Mouse (Mus musculus) midbrain, postnatal 0 days (tissue): ENCODE data around the gene Pemt. TPM values are rescaled to one million over a fixed set of nuclear protein-coding genes. Genes with fewer than 3 reads are reported as not detected.

Source experiments
- ATAC-seq: fragments of 200-750 bp; cut with Nextera tagmentation; 2 replicates; pipeline ENCODE4 v1.8.0; 2017; ENCODE audit warnings: moderate number of reproducible peaks, mild to moderate bottlenecking, moderate TSS enrichment, moderate library complexity; ENCODE audit not compliant: low FRiP score
- DNase-seq: peaks from one replicate; pipeline ENCODE4 v3.0.0-alpha.2; 2015; ENCODE audit warnings: low spot score
- H3K27ac ChIP-seq: fragments of 300-500 bp; sonication (generic); 2 replicates; pipeline ENCODE4 v1.5.1; 2014; ENCODE audit warnings: low read depth, mild to moderate bottlenecking, low read length, mixed read lengths
- H3K27me3 ChIP-seq: fragments of 300-500 bp; sonication (generic); 2 replicates; pipeline ENCODE4 v1.6.1; 2014; ENCODE audit warnings: low read length, control low read depth, mixed read lengths; ENCODE audit not compliant: insufficient read depth
- H3K36me3 ChIP-seq: fragments of 300-500 bp; sonication (generic); 2 replicates; pipeline ENCODE4 v1.6.1; 2014; ENCODE audit warnings: low read length, control low read depth, mixed read lengths; ENCODE audit not compliant: insufficient read depth
- H3K4me1 ChIP-seq: fragments of 300-500 bp; sonication (generic); 2 replicates; pipeline ENCODE4 v1.6.1; 2014; ENCODE audit warnings: mild to moderate bottlenecking, control low read depth, antibody characterized with exemption, low read length, mixed read lengths; ENCODE audit not compliant: insufficient read depth
- H3K4me2 ChIP-seq: fragments of 300-500 bp; sonication (generic); 2 replicates; pipeline ENCODE4 v1.6.1; 2014; ENCODE audit warnings: low read depth, mild to moderate bottlenecking, low read length, mixed read lengths; ENCODE audit not compliant: poor library complexity, severe bottlenecking
- H3K4me3 ChIP-seq: fragments of 300-500 bp; sonication (generic); 2 replicates; pipeline ENCODE4 v1.5.1; 2014; ENCODE audit warnings: low read depth, mild to moderate bottlenecking, low read length, moderate library complexity
- H3K9ac ChIP-seq: fragments of 300-500 bp; sonication (generic); replicated peaks from 2 replicates; pipeline ENCODE4 v1.6.1; 2014; ENCODE audit warnings: mild to moderate bottlenecking, low read length, moderate library complexity, mixed read lengths; ENCODE audit not compliant: poor library complexity, severe bottlenecking
- H3K9me3 ChIP-seq: fragments of 300-500 bp; sonication (generic); 2 replicates; pipeline ENCODE4 v1.6.1; 2016; ENCODE audit warnings: low read length, control low read depth
- CTCF ChIP-seq: IDR thresholded peaks from 2 replicates; pipeline ENCODE4 v1.5.1; 2016; ENCODE audit warnings: antibody characterized with exemption, mild to moderate bottlenecking
- WGBS: fragments of 180-500 bp; shearing (Covaris S2); extraction: QIAGEN DNeasy Blood & Tissue Kit; methylation state at CpG from one replicate; pipeline ENCODE4 v1.1.7; 2014; 5-methylcytosine and 5-hydroxymethylcytosine counted together
- polyA plus RNA-seq: library from polyadenylated mRNA; unstranded; fragments of >200 nt; fragmentation: Nextera tagmentation; extraction: Ambion mirVana; gene quantifications from 2 replicates; pipeline ENCODE4 v1.2.1, GENCODE M21; 2015
- total RNA-seq: library from RNA; depleted of rRNA; stranded (reverse); fragments of >200 nt; gene quantifications from 2 replicates; pipeline ENCODE4 v1.2.3, GENCODE M21; 2014

Pemt gene
- total and polyA plus RNA-seq, 2 experiments from 2014 or later: 10.9 to 12.7 TPM

DNA sequence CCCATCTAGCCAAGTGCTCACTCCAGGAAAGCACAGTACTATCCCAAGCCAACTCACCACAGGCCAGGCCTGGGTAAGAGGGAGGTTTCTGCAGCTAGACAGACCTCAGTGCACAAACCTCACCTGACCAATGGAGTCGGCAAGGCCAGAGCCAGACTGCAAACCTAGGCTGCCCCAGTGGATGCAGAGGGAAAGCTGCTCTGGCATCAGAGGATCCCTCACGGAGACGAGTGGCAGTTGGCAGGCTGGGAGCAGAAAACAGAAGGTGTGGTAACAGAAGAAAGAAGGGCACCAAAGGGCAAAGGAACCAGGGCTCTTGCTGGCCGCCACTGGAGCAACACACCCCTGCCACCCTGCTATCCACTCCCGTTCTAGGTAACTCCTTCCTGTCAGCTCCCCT is 20.1 kb downstream of the Pemt start:
- Histone ChIP-seq H3K27me3 (no peaks in the 10 kb centered on the region), H3K4me3 (no peak overlapping the region), H3K4me2 (no peak overlapping the region), H3K9me3 (no peaks in the 10 kb centered on the region), H3K36me3 (no peaks in the 10 kb centered on the region), H3K4me1 (0 out of 2 replicates have a peak, but pooled peaks cover 3% of the 10 kb centered on the region), H3K27ac (no peak overlapping the region), H3K9ac (no peak overlapping the region)
- no peak for TF ChIP-seq CTCF
- DNase-seq: no peak
- no peak for ATAC-seq
- WGBS: 76% methylated on average over 5 of the region's 5 CpGs

DNA sequence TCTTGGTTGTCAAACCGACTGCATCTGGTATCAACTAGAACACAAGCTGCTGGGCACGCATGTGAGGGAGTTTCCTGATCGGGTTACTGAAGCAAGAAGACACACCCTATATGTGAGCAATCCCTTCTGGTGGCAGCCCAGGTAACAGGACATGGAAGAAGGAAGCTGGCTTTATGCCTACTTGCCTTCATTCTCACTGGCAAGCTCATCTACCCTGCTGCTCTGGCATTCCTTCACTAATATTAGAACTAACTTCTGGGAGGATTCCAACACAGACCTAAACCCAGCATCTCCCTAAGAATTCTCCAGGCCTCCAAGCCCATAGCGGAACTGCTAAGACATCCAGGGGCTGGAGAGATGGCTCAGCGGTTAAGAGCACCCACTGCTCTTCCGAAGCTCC is 25.1 kb downstream of the Pemt start:
- no peak overlapping the region for H3K9ac ChIP-seq
- DNase-seq (no peak), ATAC-seq (no peak)
- H3K9me3 ChIP-seq: no peaks in the 10 kb centered on the region
- H3K4me1 ChIP-seq: no peaks in the 10 kb centered on the region
- no peak overlapping the region for H3K4me2 ChIP-seq
- no peaks in the 10 kb centered on the region for H3K36me3 ChIP-seq
- no peak for TF ChIP-seq CTCF
- H3K27ac ChIP-seq: no peak overlapping the region
- no peaks in the 10 kb centered on the region for H3K27me3 ChIP-seq
- no peak overlapping the region for H3K4me3 ChIP-seq
- 89% methylated on average over 6 of the region's 6 CpGs for WGBS

DNA sequence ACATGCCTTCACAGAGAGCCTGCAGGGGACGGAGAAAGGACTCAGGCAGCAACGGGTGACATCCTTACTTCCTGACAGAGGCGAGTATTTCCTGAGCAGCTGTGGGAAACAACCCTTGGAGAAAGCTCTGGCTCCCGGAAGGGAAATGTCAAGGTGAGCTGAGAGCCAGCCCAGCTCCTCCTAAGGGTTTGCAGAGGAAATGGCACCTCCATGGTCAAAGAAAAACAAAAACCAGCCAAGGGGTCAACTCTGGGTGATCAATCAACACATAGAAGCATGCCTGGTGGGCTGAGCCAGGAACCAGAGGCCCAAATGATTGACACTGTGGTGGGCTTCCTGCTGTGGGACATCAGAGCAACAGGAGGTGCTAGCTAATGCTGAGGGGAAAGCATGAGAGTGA is 29.6 kb downstream of the Pemt start:
- H3K9ac ChIP-seq: no peak overlapping the region
- TF ChIP-seq CTCF: no peak
- 75% methylated on average over 4 of the region's 4 CpGs for WGBS
- ATAC-seq: no peak
- no peak overlapping the region for H3K4me3 ChIP-seq
- DNase-seq: no peak
- H3K4me1 ChIP-seq: no peaks in the 10 kb centered on the region
- no peak overlapping the region for H3K4me2 ChIP-seq
- no peaks in the 10 kb centered on the region for H3K9me3 ChIP-seq
- no peaks in the 10 kb centered on the region for H3K27me3 ChIP-seq
- H3K36me3 ChIP-seq: no peaks in the 10 kb centered on the region
- no peak overlapping the region for H3K27ac ChIP-seq

DNA sequence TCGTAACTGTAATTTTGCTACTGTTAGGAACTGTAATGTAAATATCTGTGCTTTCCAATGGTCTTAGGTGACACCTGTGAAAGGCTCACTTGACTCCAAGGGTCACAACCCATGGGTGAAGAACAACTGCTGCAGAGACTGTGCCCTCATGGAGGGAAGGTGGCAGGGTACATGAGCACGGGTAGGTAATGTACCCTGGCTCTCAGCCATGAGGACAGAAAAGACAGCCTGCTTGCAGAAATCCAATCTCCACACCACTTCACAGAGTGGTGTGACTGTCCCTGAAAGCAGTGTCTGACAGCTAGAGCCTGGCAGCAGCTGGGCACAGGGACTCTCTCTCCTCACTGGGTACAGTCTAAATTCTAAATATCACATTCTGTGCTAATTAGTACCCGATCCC is 34.8 kb downstream of the Pemt start:
- DNase-seq (no peak), ATAC-seq (no peak)
- no peaks in the 10 kb centered on the region for H3K27me3 ChIP-seq
- H3K4me2 ChIP-seq: no peak overlapping the region
- no peak overlapping the region for H3K4me3 ChIP-seq
- 79% methylated on average over 3 of the region's 3 CpGs for WGBS
- H3K27ac ChIP-seq: no peak overlapping the region
- no peak for TF ChIP-seq CTCF
- no peak overlapping the region for H3K9ac ChIP-seq
- H3K9me3 ChIP-seq: no peaks in the 10 kb centered on the region
- H3K4me1 ChIP-seq: peaks cover 12% of the 10 kb centered on the region; the same call in 1 of the 2 replicates
- no peaks in the 10 kb centered on the region for H3K36me3 ChIP-seq

DNA sequence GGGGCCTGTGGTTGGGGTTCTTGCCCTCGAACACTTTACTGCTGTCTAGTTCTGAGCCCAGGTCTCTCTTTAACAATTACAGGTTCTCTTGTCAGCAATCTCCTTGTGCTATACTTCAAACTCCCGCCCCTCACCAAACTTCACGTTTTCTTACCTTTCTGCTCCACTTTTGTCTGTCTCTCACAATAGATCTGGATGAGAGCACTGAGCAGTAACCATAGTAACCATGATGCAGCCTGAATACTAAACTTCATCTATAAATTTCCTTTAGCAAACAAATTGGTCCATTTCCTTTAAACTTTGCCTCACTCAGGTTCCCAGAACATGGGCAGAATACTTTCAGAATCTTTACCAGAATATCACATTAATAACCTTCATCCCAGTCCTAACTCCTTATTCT is 36.8 kb downstream of the Pemt start:
- ATAC-seq: no peak
- DNase-seq: peak; percentile 47
- H3K27ac ChIP-seq: peak overlapping the region; percentile 1

DNA sequence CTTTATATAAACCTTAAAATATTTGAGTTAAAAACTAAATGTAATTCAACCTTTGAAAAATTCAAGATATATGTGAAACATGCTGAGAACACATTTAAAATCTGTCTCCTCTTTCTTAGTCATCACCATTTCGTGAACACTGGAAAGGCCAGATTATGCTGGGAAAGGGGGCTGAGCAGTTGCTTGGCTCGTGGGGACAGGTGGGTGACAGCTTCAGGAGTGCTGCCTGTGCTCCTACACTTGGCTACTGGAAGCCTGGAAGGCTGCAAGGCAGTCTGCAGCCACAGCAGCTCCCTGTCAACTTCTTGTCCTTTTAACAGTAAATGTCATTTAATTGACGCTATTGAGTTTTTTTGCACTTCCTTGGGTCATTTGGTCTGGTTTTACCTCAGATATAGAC is 40.4 kb downstream of the Pemt start:
- Histone ChIP-seq H3K4me3 (no peak overlapping the region), H3K4me2 (no peak overlapping the region), H3K36me3 (no peaks in the 10 kb centered on the region), H3K9ac (no peak overlapping the region), H3K9me3 (no peaks in the 10 kb centered on the region), H3K27ac (no peak overlapping the region), H3K27me3 (no peaks in the 10 kb centered on the region), H3K4me1 (peaks cover 12% of the 10 kb centered on the region; the same call in 1 of the 2 replicates)
- DNase-seq (no peak), ATAC-seq (no peak)
- no peak for TF ChIP-seq CTCF
- WGBS: 74% methylated on average over 3 of the region's 3 CpGs

More for the DNA sequence above, 36.8 kb downstream of the Pemt start:
- H3K4me1 ChIP-seq: peaks cover 12% of the 10 kb centered on the region; the same call in 1 of the 2 replicates
- H3K9ac ChIP-seq: no peak overlapping the region
- no peak overlapping the region for H3K4me3 ChIP-seq
- H3K9me3 ChIP-seq: no peaks in the 10 kb centered on the region
- H3K27me3 ChIP-seq: no peaks in the 10 kb centered on the region
- no peak overlapping the region for H3K4me2 ChIP-seq
- 35% methylated on average over 3 of the region's 3 CpGs for WGBS
- no peak for TF ChIP-seq CTCF
- no peaks in the 10 kb centered on the region for H3K36me3 ChIP-seq
